Mouse (Mus musculus) hindbrain, embryonic 11.5 days (tissue): ENCODE results near the gene Cenpx. TPM values are rescaled to one million over a fixed set of nuclear protein-coding genes. Genes with fewer than 3 reads are reported as not detected.

Experiments used
- ATAC-seq: fragments of 200-750 bp; cut with Nextera tagmentation; 2 replicates; pipeline ENCODE4 v1.8.0; 2017; ENCODE audit warnings: mild to moderate bottlenecking, moderate TSS enrichment, moderate library complexity; ENCODE audit not compliant: low FRiP score
- DNase-seq: peaks from one replicate; pipeline ENCODE4 v3.0.0-alpha.2; 2015; ENCODE audit warnings: low spot score
- H3K27ac ChIP-seq: fragments of 300-500 bp; sonication (generic); 2 replicates; pipeline ENCODE4 v1.5.1; 2014; ENCODE audit warnings: mild to moderate bottlenecking, low read depth, low read length
- H3K27me3 ChIP-seq: fragments of 300-500 bp; sonication (generic); 2 replicates; pipeline ENCODE4 v1.6.1; 2014; ENCODE audit warnings: mild to moderate bottlenecking, low read length, moderate library complexity, mixed read lengths; ENCODE audit not compliant: control insufficient read depth, insufficient read depth
- H3K36me3 ChIP-seq: fragments of 300-500 bp; sonication (generic); 2 replicates; pipeline ENCODE4 v1.6.1; 2014; ENCODE audit warnings: mild to moderate bottlenecking, low read length, moderate library complexity, mixed read lengths; ENCODE audit not compliant: control insufficient read depth, insufficient read depth
- H3K4me1 ChIP-seq: fragments of 300-500 bp; sonication (generic); replicated peaks from 2 replicates; pipeline ENCODE4 v1.6.1; 2014; ENCODE audit warnings: low read length, mixed read lengths; ENCODE audit not compliant: control insufficient read depth, insufficient read depth
- H3K4me2 ChIP-seq: fragments of 300-500 bp; sonication (generic); replicated peaks from 2 replicates; pipeline ENCODE4 v1.6.1; 2014; ENCODE audit warnings: mild to moderate bottlenecking, low read depth, low read length
- H3K4me3 ChIP-seq: fragments of 300-500 bp; sonication (generic); 2 replicates; pipeline ENCODE4 v1.5.1; 2014; ENCODE audit warnings: low read depth, low read length
- H3K9ac ChIP-seq: fragments of 300-500 bp; sonication (generic); 2 replicates; pipeline ENCODE4 v1.6.1; 2014; ENCODE audit warnings: low read depth, low read length
- H3K9me3 ChIP-seq: fragments of 300-500 bp; sonication (generic); 2 replicates; pipeline ENCODE4 v1.6.1; 2016; ENCODE audit warnings: low read length; ENCODE audit not compliant: control insufficient read depth
- WGBS: fragments of 180-500 bp; shearing (Covaris S2); extraction: QIAGEN DNeasy Blood & Tissue Kit; methylation state at CpG from one replicate; pipeline ENCODE4 v1.1.7; 2014; 5-methylcytosine and 5-hydroxymethylcytosine counted together
- polyA plus RNA-seq: library from polyadenylated mRNA; unstranded; fragments of >200 nt; fragmentation: Nextera tagmentation; extraction: Ambion mirVana; gene quantifications from 2 replicates; pipeline ENCODE4 v1.2.1, GENCODE M21; 2014

The Cenpx gene
- polyA plus RNA-seq, 1 experiment from 2014 or later = 121 TPM

GRCm38 (mm10) chr11:120709551-120709950, 4.0 kb downstream of the Cenpx start:
- Histone ChIP-seq H3K4me2 (no peak overlapping the region), H3K27me3 (no peaks in the 10 kb centered on the region; the same call in 1 of the 2 replicates), H3K4me1 (peaks cover 25% of the 10 kb centered on the region), H3K36me3 (0 out of 2 replicates have a peak, but pooled peaks cover 4% of the 10 kb centered on the region), H3K9me3 (no peaks in the 10 kb centered on the region), H3K9ac (no peak overlapping the region), H3K27ac (no peak overlapping the region), H3K4me3 (no peak overlapping the region)
- DNase-seq = no peak
- no peak for ATAC-seq
- WGBS = 76% methylated on average over 2 of the region's 2 CpGs

- peaks cover 29% of the 10 kb centered on the region for H3K4me1 ChIP-seq
- no peak overlapping the region for H3K4me2 ChIP-seq
- H3K9ac ChIP-seq = no peak overlapping the region
- no peaks in the 10 kb centered on the region; the same call in 1 of the 2 replicates for H3K27me3 ChIP-seq
- 0 out of 2 replicates have a peak, but pooled peaks cover 4% of the 10 kb centered on the region for H3K36me3 ChIP-seq
- 33% methylated on average over 5 of the region's 5 CpGs for WGBS
- H3K9me3 ChIP-seq = no peaks in the 10 kb centered on the region
- ATAC-seq (no peak), DNase-seq (no peak)
- H3K4me3 ChIP-seq = no peak overlapping the region
- no peak overlapping the region for H3K27ac ChIP-seq
Observed at GRCm38 (mm10) chr11:120707969-120708368, 5.6 kb downstream of the Cenpx start.

GRCm38 (mm10) chr11:120707225-120707624, 6.3 kb downstream of the Cenpx start:
- 9% methylated on average over 12 of the region's 12 CpGs for WGBS
- DNase-seq (peak; percentile 25), ATAC-seq (no peak; the same call in 1 of the 2 replicates)
- no peaks in the 10 kb centered on the region; the same call in 1 of the 2 replicates for H3K27me3 ChIP-seq
- no peaks in the 10 kb centered on the region for H3K9me3 ChIP-seq
- 0 out of 2 replicates have a peak, but pooled peaks cover 4% of the 10 kb centered on the region for H3K36me3 ChIP-seq
- H3K4me1 ChIP-seq = peaks cover 25% of the 10 kb centered on the region
- H3K4me2 ChIP-seq = 0 out of 2 replicates have a peak overlapping the region, but pooled peaks have one; percentile 19
- 0 out of 2 replicates have a peak overlapping the region, but pooled peaks have one; percentile 36 for H3K27ac ChIP-seq
- no peak overlapping the region for H3K4me3 ChIP-seq
- 0 out of 2 replicates have a peak overlapping the region, but pooled peaks have one; percentile 12 for H3K9ac ChIP-seq

GRCm38 (mm10) chr11:120706120-120706519, 7.4 kb downstream of the Cenpx start:
- Histone ChIP-seq H3K9ac (no peak overlapping the region), H3K36me3 (0 out of 2 replicates have a peak, but pooled peaks cover 8% of the 10 kb centered on the region), H3K4me3 (no peak overlapping the region), H3K9me3 (no peaks in the 10 kb centered on the region), H3K27me3 (no peaks in the 10 kb centered on the region; the same call in 1 of the 2 replicates), H3K27ac (0 out of 2 replicates have a peak overlapping the region, but pooled peaks have one; percentile 30), H3K4me1 (peaks cover 22% of the 10 kb centered on the region), H3K4me2 (0 out of 2 replicates have a peak overlapping the region, but pooled peaks have one; percentile 3)
- 61% methylated on average over 5 of the region's 5 CpGs for WGBS
- ATAC-seq (no peak), DNase-seq (peak; percentile 3)

GRCm38 (mm10) chr11:120704486-120705325, 8.8 kb downstream of the Cenpx start:
- H3K27ac ChIP-seq = peak overlapping the region; percentile 33; the same call in 1 of the 2 replicates
- ATAC-seq (peak; percentile 27; the same call in 1 of the 2 replicates), DNase-seq (peak; percentile 33)
- WGBS = 5% methylated on average over 8 of the region's 8 CpGs
- H3K4me1 ChIP-seq = peaks cover 22% of the 10 kb centered on the region
- no peak overlapping the region for H3K4me2 ChIP-seq
- H3K4me3 ChIP-seq = no peak overlapping the region
- 0 out of 2 replicates have a peak, but pooled peaks cover 8% of the 10 kb centered on the region for H3K36me3 ChIP-seq
- no peaks in the 10 kb centered on the region; the same call in 1 of the 2 replicates for H3K27me3 ChIP-seq
- H3K9me3 ChIP-seq = no peaks in the 10 kb centered on the region
- peak overlapping the region; percentile 41; the same call in 1 of the 2 replicates for H3K9ac ChIP-seq

GRCm38 (mm10) chr11:120703696-120704454, 9.7 kb downstream of the Cenpx start:
- 41% methylated on average over 15 of the region's 15 CpGs for WGBS
- no peak for ATAC-seq
- Histone ChIP-seq H3K9ac (no peak overlapping the region), H3K9me3 (no peaks in the 10 kb centered on the region), H3K4me1 (peaks cover 22% of the 10 kb centered on the region), H3K27me3 (no peaks in the 10 kb centered on the region; the same call in 1 of the 2 replicates), H3K27ac (peak overlapping the region; percentile 33; the same call in 1 of the 2 replicates), H3K4me2 (no peak overlapping the region), H3K4me3 (no peak overlapping the region), H3K36me3 (0 out of 2 replicates have a peak, but pooled peaks cover 6% of the 10 kb centered on the region)
- DNase-seq = no peak

GRCm38 (mm10) chr11:120697741-120698140, 15.8 kb downstream of the Cenpx start:
- H3K4me1 ChIP-seq = peaks cover 5% of the 10 kb centered on the region; the same call in 1 of the 2 replicates
- 69% methylated on average over 9 of the region's 10 CpGs for WGBS
- ATAC-seq = no peak

GRCm38 (mm10) chr11:120696568-120696967, 17.0 kb downstream of the Cenpx start:
- Histone ChIP-seq H3K4me1 (peaks cover 5% of the 10 kb centered on the region; the same call in 1 of the 2 replicates), H3K36me3 (peaks cover 5% of the 10 kb centered on the region; the same call in 1 of the 2 replicates), H3K27ac (no peak overlapping the region), H3K9me3 (no peaks in the 10 kb centered on the region), H3K4me3 (no peak overlapping the region), H3K27me3 (no peaks in the 10 kb centered on the region), H3K9ac (no peak overlapping the region), H3K4me2 (no peak overlapping the region)
- no peak for DNase-seq
- WGBS = 94% methylated on average over 6 of the region's 6 CpGs
- no peak for ATAC-seq

More at GRCm38 (mm10) chr11:120697741-120698140, 15.8 kb downstream of the Cenpx start:
- H3K4me2 ChIP-seq = no peak overlapping the region
- no peak overlapping the region for H3K4me3 ChIP-seq
- H3K36me3 ChIP-seq = peaks cover 8% of the 10 kb centered on the region; the same call in 1 of the 2 replicates
- H3K27me3 ChIP-seq = no peaks in the 10 kb centered on the region
- DNase-seq = no peak
- no peak overlapping the region for H3K27ac ChIP-seq
- H3K9me3 ChIP-seq = no peaks in the 10 kb centered on the region
- H3K9ac ChIP-seq = no peak overlapping the region
